Mouse (Mus musculus) sigmoid colon, adult 10 weeks (tissue): Measurements from ENCODE around the gene Ctsz. TPM values are rescaled to one million over a fixed set of nuclear protein-coding genes. Genes with fewer than 3 reads are reported as not detected.

Source experiments
- polyA plus RNA-seq: library from polyadenylated mRNA; stranded (reverse); fragments of 350-450 nt; fragmentation: Illumina TruSeq; extraction: RNeasy Lipid Tissue Mini Kit (QIAGEN cat#74804); gene quantifications from one replicate; pipeline ENCODE4 v1.2.3, GENCODE M21; 2014; ENCODE audit warnings: low read depth, low replicate concordance

The Ctsz gene
- 10.2 TPM for polyA plus RNA-seq

GRCm38 (mm10) chr2:174438737-174439449, at the start of gene Ctsz:
TSS of gene Ctsz (minus strand) at chr2:174439039.

GRCm38 (mm10) chr2:174472818-174473549, 34.1 kb upstream of the Ctsz start, which contains the start of gene Prelid3b:
TSS of gene Prelid3b (minus strand) at chr2:174473081.

GRCm38 (mm10) chr2:174463789-174464523, 25.1 kb upstream of the Ctsz start, which contains the start of gene Atp5e:
TSS of gene Atp5e (minus strand) at chr2:174464105.

GRCm38 (mm10) chr2:174450353-174450752, 11.5 kb upstream of the Ctsz start, which contains the start of gene Tubb1:
TSS of gene Tubb1 (plus strand) at chr2:174450695.

GRCm38 (mm10) chr2:174415731-174416310, 23.0 kb downstream of the Ctsz start, which contains the start of gene Nelfcd:
TSS of gene Nelfcd (plus strand) at chr2:174415804.

Other genes with a start within 250 kb of the Ctsz start
- gene Gnas, start 154.7 kb downstream of the Ctsz start, polyA plus RNA-seq = 529 TPM
- gene Gm20721, start 92.3 kb downstream of the Ctsz start, polyA plus RNA-seq = not detected
- 4.7 TPM for gene Nelfcd, start 23.2 kb downstream of the Ctsz start, polyA plus RNA-seq
- gene Tubb1, start 11.7 kb upstream of the Ctsz start, polyA plus RNA-seq = not detected
- 51.0 TPM for gene Atp5e, start 25.1 kb upstream of the Ctsz start, polyA plus RNA-seq
- 181 TPM for gene Prelid3b, start 34.0 kb upstream of the Ctsz start, polyA plus RNA-seq
- gene Zfp831, start 204.5 kb upstream of the Ctsz start, polyA plus RNA-seq = 0.38 TPM